Mouse (Mus musculus) forebrain, embryonic 11.5 days (tissue): Measurements from ENCODE around the gene Rmnd5b. TPM values are rescaled to one million over a fixed set of nuclear protein-coding genes. Genes with fewer than 3 reads are reported as not detected.

Source experiments
- ATAC-seq: fragments of 200-750 bp; cut with Nextera tagmentation; replicated peaks from 2 replicates; pipeline ENCODE4 v1.8.0; 2017; ENCODE audit warnings: moderate TSS enrichment; ENCODE audit not compliant: low FRiP score
- DNase-seq: peaks from one replicate; pipeline ENCODE4 v3.0.0-alpha.2; 2017; ENCODE audit warnings: low spot score
- H3K27ac ChIP-seq: fragments of 300-500 bp; sonication (generic); 2 replicates; pipeline ENCODE4 v1.5.1; 2014; ENCODE audit warnings: low read depth, low read length
- H3K27me3 ChIP-seq: fragments of 300-500 bp; sonication (generic); 2 replicates; pipeline ENCODE4 v1.6.1; 2014; ENCODE audit warnings: mild to moderate bottlenecking, low read length, mixed read lengths; ENCODE audit not compliant: control insufficient read depth, insufficient read depth
- H3K36me3 ChIP-seq: fragments of 300-500 bp; sonication (generic); 2 replicates; pipeline ENCODE4 v1.6.1; 2014; ENCODE audit warnings: mild to moderate bottlenecking, low read length, moderate library complexity, mixed read lengths; ENCODE audit not compliant: control insufficient read depth, insufficient read depth
- H3K4me1 ChIP-seq: fragments of 300-500 bp; sonication (generic); replicated peaks from 2 replicates; pipeline ENCODE4 v1.6.1; 2014; ENCODE audit warnings: low read length, mixed read lengths; ENCODE audit not compliant: control insufficient read depth, insufficient read depth
- H3K4me2 ChIP-seq: fragments of 300-500 bp; sonication (generic); 2 replicates; pipeline ENCODE4 v1.6.1; 2014; ENCODE audit warnings: low read depth, mild to moderate bottlenecking, low read length, moderate library complexity, mixed read lengths; ENCODE audit not compliant: severe bottlenecking
- H3K4me3 ChIP-seq: fragments of 300-500 bp; sonication (generic); 2 replicates; pipeline ENCODE4 v1.5.1; 2014; ENCODE audit warnings: low read depth, low read length
- H3K9ac ChIP-seq: fragments of 300-500 bp; sonication (generic); 2 replicates; pipeline ENCODE4 v1.6.1; 2014; ENCODE audit warnings: low read length
- H3K9me3 ChIP-seq: fragments of 300-500 bp; sonication (generic); 2 replicates; pipeline ENCODE4 v1.6.1; 2016; ENCODE audit warnings: low read length, mixed read lengths; ENCODE audit not compliant: control insufficient read depth
- whole genome bisulfite sequencing: fragments of 180-500 bp; shearing (Covaris S2); extraction: QIAGEN DNeasy Blood & Tissue Kit; methylation state at CpG from one replicate; pipeline ENCODE4 v1.1.7; 2014; 5-methylcytosine and 5-hydroxymethylcytosine counted together
- polyA plus RNA-seq: library from polyadenylated mRNA; unstranded; fragments of >200 nt; fragmentation: Nextera tagmentation; extraction: Ambion mirVana; gene quantifications from 2 replicates; pipeline ENCODE4 v1.2.1, GENCODE M21; 2014

The Rmnd5b gene
- polyA plus RNA-seq, 1 experiment from 2014 or later = 40.4 TPM

DNA sequence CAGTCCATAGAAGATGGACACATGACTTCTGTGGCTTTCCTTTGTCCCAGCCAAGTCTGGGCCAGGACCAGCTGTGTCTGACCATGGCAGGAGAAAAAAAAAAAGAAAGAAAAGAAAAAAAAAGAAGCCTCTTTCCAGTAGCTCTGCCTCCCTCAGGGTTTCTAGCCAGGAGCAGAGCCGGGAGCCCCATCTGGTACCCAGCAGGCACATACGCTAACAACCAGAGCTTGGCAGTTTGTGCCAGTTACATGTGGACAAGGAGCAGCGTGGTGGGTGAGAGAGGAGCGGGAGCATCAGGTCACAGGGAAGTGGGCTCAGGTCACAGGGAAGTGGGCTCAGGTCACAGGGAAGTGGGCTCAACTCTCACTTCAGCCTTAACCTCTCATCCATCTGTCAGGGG lies 59.2 kb downstream of the Rmnd5b start:
- Histone ChIP-seq H3K9me3 (no peaks in the 10 kb centered on the region), H3K36me3 (no peaks in the 10 kb centered on the region), H3K4me1 (no peaks in the 10 kb centered on the region), H3K27ac (no peak overlapping the region), H3K9ac (no peak overlapping the region), H3K4me3 (no peak overlapping the region), H3K4me2 (no peak overlapping the region), H3K27me3 (no peaks in the 10 kb centered on the region)
- DNase-seq (no peak), ATAC-seq (no peak)
- WGBS = 87% methylated on average over 4 of the region's 4 CpGs

Other genes starting within 250 kb of the Rmnd5b start
- gene Phykpl, start 51.1 kb downstream of the Rmnd5b start, polyA plus RNA-seq = 14.9 and 16.7 TPM in 2 replicates
- gene Hnrnpab, start 29.0 kb downstream of the Rmnd5b start, polyA plus RNA-seq = 830 and 925 TPM in 2 replicates
- gene Nhp2, start 16.2 kb downstream of the Rmnd5b start, polyA plus RNA-seq = 154 and 165 TPM in 2 replicates
- gene N4bp3, start 14.9 kb upstream of the Rmnd5b start, polyA plus RNA-seq = 11.3 and 11.7 TPM in 2 replicates
- 0.97 and 1.1 TPM in 2 replicates for gene D930048N14Rik, start 15.1 kb upstream of the Rmnd5b start, polyA plus RNA-seq
- gene 0610009B22Rik, start 53.0 kb upstream of the Rmnd5b start, polyA plus RNA-seq = 75.6 and 94.9 TPM in 2 replicates
- gene Sec24a, start 127.7 kb upstream of the Rmnd5b start, polyA plus RNA-seq = 15.2 and 18.5 TPM in 2 replicates
- 113 and 116 TPM in 2 replicates for gene Sar1b, start 127.8 kb upstream of the Rmnd5b start, polyA plus RNA-seq
- gene Jade2, start 221.8 kb upstream of the Rmnd5b start, polyA plus RNA-seq = 0.29 and 0.55 TPM in 2 replicates